Mouse (Mus musculus) ovary, adult 18-20 months (tissue): ENCODE measurements at regions not wholly inside any gene's neighbourhood (a gene's known extent, or its start where the extent isn't known, plus 50 kb on each side); places are given as distances from the start of the nearest gene placed in this dataset.

Experiments
- DNase-seq: peaks from one replicate; pipeline ENCODE4 v3.0.0; 2022; ENCODE audit warnings: low spot score, mixed read lengths

- DNase-seq = no peak
Observed at GRCm38 (mm10) chr6:139014526-139014925, 356.2 kb upstream of the Igbp1b start.

GRCm38 (mm10) chr6:139010501-139010900, 352.2 kb upstream of the Igbp1b start:
- DNase-seq = no peak
